Mouse (Mus musculus): ENCODE measurements around the gene Rab6a. TPM values are rescaled to one million over a fixed set of nuclear protein-coding genes. Genes with fewer than 3 reads are reported as not detected.

Rab6a gene
- polyA plus RNA-seq, 1 experiment, result 28.2 TPM

- no peak for TF ChIP-seq GATA1 (IDR thresholded peaks at IDR 0.05; ENCODE audit: low read length)
Observed at GRCm38 (mm10) chr7:100658093-100658578, 50.9 kb downstream of the Rab6a start.

GRCm38 (mm10) chr7:100661264-100661663 lies 54.1 kb downstream of the Rab6a start:
- TF ChIP-seq GATA1 (IDR thresholded peaks at IDR 0.05; ENCODE audit: low read length), result no peak

- no peak for TF ChIP-seq GATA1 (IDR thresholded peaks at IDR 0.05; ENCODE audit: low read length)
Observed at GRCm38 (mm10) chr7:100662231-100662630, 55.0 kb downstream of the Rab6a start, which contains the start of gene Plekhb1. Gene Plekhb1 (minus strand): TSS chr7:100662414.

- TF ChIP-seq GATA1 (IDR thresholded peaks at IDR 0.05; ENCODE audit: low read length), result no peak
Observed at GRCm38 (mm10) chr7:100663190-100663589, 56.0 kb downstream of the Rab6a start.

- TF ChIP-seq GATA1 (IDR thresholded peaks at IDR 0.05; ENCODE audit: low read length), result no peak
Observed at GRCm38 (mm10) chr7:100663729-100664304, 56.6 kb downstream of the Rab6a start.

- TF ChIP-seq GATA1 (IDR thresholded peaks at IDR 0.05; ENCODE audit: low read length), result no peak
Observed at GRCm38 (mm10) chr7:100670646-100671045, 63.4 kb downstream of the Rab6a start.

GRCm38 (mm10) chr7:100673452-100673851 lies 66.2 kb downstream of the Rab6a start:
- TF ChIP-seq GATA1 (IDR thresholded peaks at IDR 0.05; ENCODE audit: low read length), result no peak

GRCm38 (mm10) chr7:100674941-100675340 lies 67.7 kb downstream of the Rab6a start:
- no peak for TF ChIP-seq GATA1 (IDR thresholded peaks at IDR 0.05; ENCODE audit: low read length)

- TF ChIP-seq GATA1 (IDR thresholded peaks at IDR 0.05; ENCODE audit: low read length), result no peak
Observed at GRCm38 (mm10) chr7:100678052-100678451, 70.8 kb downstream of the Rab6a start.

- TF ChIP-seq GATA1 (IDR thresholded peaks at IDR 0.05; ENCODE audit: low read length), result no peak
Observed at GRCm38 (mm10) chr7:100678948-100679880, 72.0 kb downstream of the Rab6a start.

GRCm38 (mm10) chr7:100681132-100681531 lies 73.9 kb downstream of the Rab6a start:
- TF ChIP-seq GATA1 (IDR thresholded peaks at IDR 0.05; ENCODE audit: low read length), result no peak

- no peak for TF ChIP-seq GATA1 (IDR thresholded peaks at IDR 0.05; ENCODE audit: low read length)
Observed at GRCm38 (mm10) chr7:100683241-100683640, 76.0 kb downstream of the Rab6a start.

GRCm38 (mm10) chr7:100684081-100684480 lies 76.9 kb downstream of the Rab6a start:
- TF ChIP-seq GATA1 (IDR thresholded peaks at IDR 0.05; ENCODE audit: low read length), result no peak

GRCm38 (mm10) chr7:100684538-100684937 lies 77.3 kb downstream of the Rab6a start:
- TF ChIP-seq GATA1 (IDR thresholded peaks at IDR 0.05; ENCODE audit: low read length), result peak; percentile 51

- TF ChIP-seq GATA1 (IDR thresholded peaks at IDR 0.05; ENCODE audit: low read length), result no peak
Observed at GRCm38 (mm10) chr7:100685061-100686030, 78.1 kb downstream of the Rab6a start.
